Mouse (Mus musculus): Measurements from ENCODE around the gene Got1.

- no peak for TF ChIP-seq CTCF (IDR thresholded peaks at IDR 0.05; ENCODE audit: low read depth)
- TF ChIP-seq EP300 (IDR thresholded peaks at IDR 0.05; ENCODE audit: low read depth), result no peak
Measured at GRCm38 (mm10) chr19:43465601-43466255, 58.7 kb downstream of the Got1 start.
